Mouse (Mus musculus) Patski (cell line): ENCODE results near the gene 1300017J02Rik. TPM values are rescaled to one million over a fixed set of nuclear protein-coding genes. Genes with fewer than 3 reads are reported as not detected.
"Not testable (repeated sequence)": the region's sequence is repeated elsewhere in the genome, so short reads cannot be mapped to it uniquely, and the experiment has no call there.

ENCODE experiments used
- ATAC-seq: fragments of 100-300 bp; one replicate; pipeline ENCODE4 v1.8.0; 2021
- CTCF ChIA-PET: fragments of 350-600 bp; sonication (Branson Sonifier 250); formaldehyde crosslinking; loops from one replicate; lab custom pipeline; 2022; ENCODE audit warnings: inconsistent platforms; lab: Charles Lee
- POLR2A ChIA-PET: fragments of 350-600 bp; sonication (Branson Sonifier 250); formaldehyde crosslinking; loops from one replicate; lab custom pipeline; 2022; ENCODE audit warnings: antibody characterized with exemption, inconsistent platforms; lab: Charles Lee
- DNase-seq: peaks from one replicate; pipeline ENCODE4 v3.0.0-alpha.2; 2011; ENCODE audit warnings: low read depth, low spot score
- H3K27me3 ChIP-seq: fragments of 371-371 bp; one replicate; pipeline ENCODE4 v1.5.1; 2021
- CTCF ChIP-seq: fragments of 100-300 bp; IDR thresholded peaks from one replicate; pipeline ENCODE4 v1.5.1; 2021
- in situ Hi-C: fragments of 300-500 bp; cut with MboI; formaldehyde crosslinking; loops from 3 replicates; pipeline ENCODE4 v1.11.1; 2018; ENCODE audit warnings: low pct_unique_long_range_greater_than_20kb, mixed read lengths
- polyA plus RNA-seq: library from polyadenylated mRNA; unstranded; gene quantifications from one replicate; pipeline ENCODE4 v1.2.3, GENCODE M21; 2021

The 1300017J02Rik gene
- 0.12 TPM for polyA plus RNA-seq

DNA sequence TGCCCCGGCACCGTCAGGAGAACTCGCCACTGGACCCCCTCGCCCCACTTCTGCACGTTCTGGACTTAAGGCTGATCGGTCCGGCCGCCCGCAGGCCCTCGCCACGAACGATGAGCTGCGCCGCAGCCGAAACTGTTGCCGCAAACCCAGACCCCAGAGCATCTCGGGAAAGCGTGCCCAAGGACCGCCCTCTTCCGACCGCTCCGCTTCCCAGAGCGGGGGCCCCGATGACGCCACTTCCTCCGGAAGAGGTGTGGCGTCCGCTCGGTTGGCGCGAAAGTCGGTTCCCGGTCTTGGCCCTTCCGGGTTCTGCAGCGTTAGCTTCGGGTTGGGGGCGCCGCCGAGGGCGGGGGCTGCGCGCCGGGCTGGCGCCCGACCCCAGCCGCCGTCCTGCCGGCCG lies at the start of gene 1300017J02Rik, which contains the start of gene Topbp1:
Gene 1300017J02Rik (minus strand): TSS at position 156 of the 400 bp plus-strand sequence.
Gene Topbp1 (plus strand): TSS at position 289 of the 400 bp plus-strand sequence.
- in situ Hi-C loops, result loop anchor here (5.0 to 10.0 kb wide), 4 partner anchors 190 to 680 kb away; partner anchors contain the start of genes Anapc13, Cep63 and Rab6b
- TF ChIP-seq CTCF, result no peak
- no peaks in the 10 kb centered on the region for H3K27me3 ChIP-seq
- DNase-seq (peak; percentile 33), ATAC-seq (peak; percentile 90)
- ChIA-PET POLR2A (interaction anchor here (0.6 kb wide), 1 partner anchor 401 kb away, joined by 3 read pairs; no protein-coding TSS in a partner anchor), CTCF (no interaction called here)

DNA sequence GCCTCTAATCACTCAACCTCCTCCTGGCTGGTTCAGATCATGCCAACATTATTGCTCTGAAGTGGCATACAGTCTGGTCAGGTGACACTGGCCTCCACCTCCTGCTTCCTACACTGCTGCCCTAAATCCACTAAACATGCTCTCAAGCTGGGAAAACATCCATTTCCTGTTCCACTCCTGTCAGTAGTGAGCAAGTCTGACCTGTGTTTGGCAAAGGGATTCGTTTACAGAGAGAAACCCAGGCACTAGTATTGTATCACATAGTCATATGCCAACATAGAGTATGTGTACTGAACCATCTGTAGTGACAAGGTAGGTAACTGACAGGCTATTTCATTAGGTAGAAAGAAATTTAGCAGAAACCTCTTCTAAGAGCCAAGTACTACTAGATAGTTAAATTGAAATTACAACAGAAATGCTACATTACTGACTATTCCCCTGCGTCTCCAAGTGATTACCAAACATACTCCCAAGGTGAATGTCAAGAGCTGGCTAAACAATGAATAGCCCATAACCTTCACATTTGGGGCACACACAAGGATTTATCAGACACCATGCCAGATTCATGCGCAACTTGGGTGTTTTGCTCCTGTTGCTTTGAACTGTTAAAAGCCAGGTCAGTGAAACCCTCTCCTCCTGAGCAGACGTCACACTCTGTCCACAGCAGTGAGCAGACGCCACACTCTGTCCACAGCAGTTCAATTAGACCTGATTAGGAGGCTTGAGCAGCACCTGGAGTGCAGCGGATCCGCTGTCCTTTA lies 48.8 kb upstream of the 1300017J02Rik start:
- in situ Hi-C loops, result loop anchor here (25.0 kb wide), 1 partner anchor 659 kb away; the partner anchor contains the start of gene Nphp3
- CTCF ChIA-PET, result not testable (repeated sequence)

DNA sequence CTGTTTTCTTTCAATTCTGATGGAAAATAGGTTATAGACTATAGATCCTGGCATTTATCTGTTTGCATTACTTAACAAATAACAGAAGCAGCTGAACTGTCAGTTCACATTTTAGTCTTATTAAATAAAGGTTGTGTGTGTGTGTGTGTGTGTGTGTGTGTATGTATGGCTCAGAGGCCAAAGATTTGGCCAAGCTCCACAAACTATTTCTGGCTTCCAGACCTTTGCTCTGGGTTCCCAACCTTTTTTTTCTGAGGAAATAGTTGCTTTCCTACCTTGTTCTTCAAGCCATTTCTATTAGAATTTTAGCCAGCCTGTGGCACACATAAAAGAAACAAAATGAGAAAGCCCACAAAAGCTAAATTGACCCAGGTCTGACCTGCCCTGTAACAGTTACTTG lies 43.9 kb upstream of the 1300017J02Rik start:
- POLR2A ChIA-PET, result interaction anchor here (1.2 to 1.4 kb wide), 2 partner anchors 10 to 14 kb away, joined by 3 to 8 read pairs; no protein-coding TSS in a partner anchor
- in situ Hi-C loops, result no loop called here
- DNase-seq, result no peak

More for the DNA sequence above, 48.8 kb upstream of the 1300017J02Rik start:
- ATAC-seq, H3K27me3 ChIP-seq, DNase-seq, POLR2A ChIA-PET: not testable (repeated sequence)

DNA sequence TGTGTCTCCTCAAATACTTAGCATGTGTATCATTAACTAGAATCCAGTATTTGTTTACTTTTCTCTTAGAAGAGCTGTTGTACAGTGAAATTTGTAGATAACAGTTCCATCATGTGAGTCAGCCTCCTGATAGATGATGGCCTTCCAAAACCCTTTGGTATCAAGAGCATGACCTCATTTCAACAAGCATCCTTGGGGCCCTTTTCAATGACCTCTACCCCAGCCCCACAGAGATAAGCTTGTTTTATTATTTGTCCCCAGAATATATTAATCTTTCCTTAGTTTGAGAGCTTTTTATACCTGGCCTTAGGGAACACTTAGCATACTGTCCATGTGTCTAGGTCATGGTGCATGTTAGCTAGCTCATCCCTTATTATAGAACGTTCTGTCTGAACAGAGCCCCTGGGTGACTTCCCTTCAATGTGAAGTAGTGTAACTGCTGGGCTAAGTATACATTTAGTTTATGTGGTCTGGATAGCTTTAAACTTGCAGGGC lies 43.2 kb upstream of the 1300017J02Rik start:
- in situ Hi-C loops, result no loop called here
- no peaks in the 10 kb centered on the region for H3K27me3 ChIP-seq
- POLR2A ChIA-PET, result interaction anchor here (0.6 to 1.4 kb wide), 3 partner anchors 11 to 460 kb away, joined by 3 to 8 read pairs (median 3); no protein-coding TSS in a partner anchor
- no peak for DNase-seq
- ATAC-seq, result no peak
- no peak for TF ChIP-seq CTCF
- CTCF ChIA-PET, result interaction anchor here (1.0 to 1.6 kb wide), 4 partner anchors 8 to 11 kb away, joined by 3 to 7 read pairs (median 5); no protein-coding TSS in a partner anchor

More for the DNA sequence above, 43.9 kb upstream of the 1300017J02Rik start:
- no peaks in the 10 kb centered on the region for H3K27me3 ChIP-seq
- ATAC-seq, result no peak
- TF ChIP-seq CTCF, result no peak
- CTCF ChIA-PET, result interaction anchor here (1.0 to 1.6 kb wide), 4 partner anchors 9 to 12 kb away, joined by 3 to 7 read pairs (median 5); no protein-coding TSS in a partner anchor

DNA sequence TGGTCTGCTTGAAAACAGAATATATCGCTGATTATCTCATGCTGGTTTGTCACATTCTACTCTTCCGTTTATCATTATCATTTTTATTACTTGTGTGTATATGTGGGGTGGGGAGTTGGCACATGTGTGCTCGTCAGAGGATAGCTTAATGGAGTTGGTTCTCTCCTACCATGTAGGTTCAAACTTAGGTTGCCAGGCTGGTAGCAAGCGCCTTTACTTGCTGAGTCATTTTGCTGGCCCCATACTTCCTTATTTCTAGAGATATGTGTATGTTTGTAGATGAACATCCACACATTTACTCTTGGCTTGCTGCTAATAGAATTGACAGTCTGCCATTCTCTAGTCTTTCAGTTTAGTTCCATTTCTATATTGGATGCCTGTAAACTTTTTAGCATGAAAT lies 42.2 kb upstream of the 1300017J02Rik start:
- H3K27me3 ChIP-seq, result no peaks in the 10 kb centered on the region
- ChIA-PET POLR2A (no interaction called here), CTCF (no interaction called here)
- in situ Hi-C loops, result no loop called here
- no peak for TF ChIP-seq CTCF
- DNase-seq (no peak), ATAC-seq (no peak)

DNA sequence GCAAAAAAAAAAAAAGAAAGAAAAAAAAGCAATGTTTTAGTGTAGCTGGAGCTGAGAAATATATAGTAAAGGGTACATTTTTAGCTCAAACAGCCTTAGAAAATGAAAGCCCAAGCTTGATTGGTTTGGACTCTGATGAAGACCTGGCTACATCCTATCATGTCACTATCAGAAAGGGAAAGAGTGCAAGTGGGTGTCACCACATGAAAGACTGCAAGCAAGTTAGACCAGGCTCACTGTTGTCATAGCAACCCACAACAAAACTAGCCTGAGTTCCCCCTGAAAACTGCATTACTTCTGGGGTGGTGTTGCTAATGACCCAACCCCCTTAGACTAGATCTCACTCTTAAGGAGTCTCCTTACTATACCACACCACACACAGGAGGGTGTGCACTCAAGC lies 32.0 kb upstream of the 1300017J02Rik start:
- CTCF ChIA-PET, result interaction anchor here (1.2 to 1.8 kb wide), 4 partner anchors 8 to 24 kb away, joined by 4 to 7 read pairs (median 4); no protein-coding TSS in a partner anchor
- POLR2A ChIA-PET, result no interaction called here
- H3K27me3 ChIP-seq, result no peaks in the 10 kb centered on the region
- ATAC-seq, result no peak
- TF ChIP-seq CTCF, result no peak
- no peak for DNase-seq
- in situ Hi-C loops, result no loop called here

DNA sequence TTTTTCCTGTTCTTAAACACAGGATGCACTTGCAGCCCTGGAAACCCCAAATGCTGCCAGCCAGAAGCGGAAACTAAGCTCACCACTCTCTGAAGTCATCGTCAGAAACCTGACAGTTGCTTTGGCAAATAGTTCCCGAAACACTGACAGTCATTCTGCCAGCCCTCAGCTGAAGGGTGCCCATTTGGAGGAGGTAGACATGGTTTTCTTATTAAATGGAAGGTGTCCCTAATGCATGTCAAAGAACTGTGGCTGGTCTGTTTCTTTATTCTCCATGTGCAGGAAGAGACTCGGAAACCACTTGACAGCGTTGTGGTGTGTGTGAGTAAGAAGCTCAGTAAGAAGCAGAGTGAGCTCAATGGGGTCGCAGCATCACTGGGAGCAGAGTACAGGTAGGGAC lies 27.8 kb upstream of the 1300017J02Rik start:
- TF ChIP-seq CTCF, result no peak
- in situ Hi-C loops, result no loop called here
- ChIA-PET CTCF (no interaction called here), POLR2A (no interaction called here)
- no peaks in the 10 kb centered on the region for H3K27me3 ChIP-seq
- no peak for DNase-seq
- ATAC-seq, result no peak

DNA sequence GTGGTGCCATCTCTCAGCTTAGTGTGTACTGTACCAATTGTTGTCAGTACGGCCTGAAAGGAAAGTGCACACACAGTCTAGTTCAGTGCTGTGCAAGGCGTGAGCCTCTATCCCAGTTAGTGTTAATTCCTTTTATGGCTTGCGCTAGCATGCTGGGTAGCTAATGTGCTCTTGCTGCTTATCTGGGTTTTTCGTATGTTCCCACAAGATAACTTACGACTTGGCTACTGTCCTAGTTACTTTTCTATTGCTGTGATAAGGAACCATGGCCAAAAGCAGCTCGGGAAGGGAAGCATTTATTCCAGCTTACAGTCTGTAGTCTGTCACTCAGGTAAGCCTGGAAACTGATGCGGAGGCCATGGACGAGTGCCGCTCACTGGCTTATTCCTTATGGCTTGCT lies 21.6 kb upstream of the 1300017J02Rik start:
- ATAC-seq, result no peak
- ChIA-PET POLR2A (no interaction called here), CTCF (no interaction called here)
- no peaks in the 10 kb centered on the region for H3K27me3 ChIP-seq
- in situ Hi-C loops, result no loop called here
- TF ChIP-seq CTCF, result no peak
- DNase-seq, result no peak

DNA sequence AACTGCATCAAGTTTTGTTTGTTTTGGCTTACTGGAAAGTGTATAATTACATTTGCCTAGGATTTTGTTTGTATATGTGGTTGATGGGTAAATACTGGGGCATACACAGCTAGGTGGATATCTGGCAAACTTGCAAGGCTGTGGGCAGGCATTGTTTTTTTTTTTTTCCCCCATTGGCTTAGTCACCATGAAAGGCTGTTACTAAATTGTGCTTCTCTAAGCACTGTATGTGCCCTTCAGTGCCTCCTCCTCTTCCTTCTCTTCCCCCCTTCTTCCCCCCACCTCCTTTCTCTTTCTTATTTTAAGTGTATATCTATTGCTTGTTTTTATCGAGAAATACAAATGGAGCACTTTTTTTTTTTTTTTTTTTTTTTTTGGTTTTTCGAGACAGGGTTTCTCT lies 19.8 kb upstream of the 1300017J02Rik start:
- DNase-seq (no peak), ATAC-seq (no peak)
- in situ Hi-C loops, result no loop called here
- POLR2A ChIA-PET, result no interaction called here
- no peaks in the 10 kb centered on the region for H3K27me3 ChIP-seq
- CTCF ChIA-PET, result no interaction called here
- TF ChIP-seq CTCF, result no peak

DNA sequence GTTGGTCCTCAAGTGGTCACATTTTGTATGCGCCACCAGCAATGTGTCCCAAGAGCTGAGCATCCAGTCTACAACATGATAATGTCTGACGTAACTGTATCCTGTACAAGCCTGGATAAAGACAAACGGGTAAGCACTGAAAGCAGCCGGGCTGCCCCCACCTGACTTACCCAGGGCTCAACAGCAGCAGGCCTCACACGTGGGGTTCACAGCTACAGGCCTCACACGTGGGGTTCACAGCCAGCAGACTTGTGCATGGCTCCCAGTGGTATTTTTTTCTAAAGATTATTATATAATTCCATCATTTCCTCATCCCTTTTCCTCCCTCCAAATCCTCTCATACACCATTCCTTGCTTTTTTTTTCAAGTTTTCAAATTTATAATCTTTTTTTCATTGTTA lies 5.0 kb upstream of the 1300017J02Rik start:
- CTCF ChIA-PET, result no interaction called here
- in situ Hi-C loops, result loop anchor here (10.0 kb wide), 3 partner anchors 195 to 685 kb away; partner anchors contain the start of genes Anapc13, Cep63 and Rab6b
- no peak for DNase-seq
- no peak for TF ChIP-seq CTCF
- no peak for ATAC-seq
- no peaks in the 10 kb centered on the region for H3K27me3 ChIP-seq
- POLR2A ChIA-PET, result no interaction called here
